Mouse (Mus musculus) naive thymus-derived CD4-positive, alpha-beta T cell, adult 2 months (primary cell): ENCODE results near the gene Olfr1240.

Experiments used
- DNase-seq: peaks from one replicate; pipeline ENCODE4 v3.0.0-alpha.2; 2011; ENCODE audit warnings: low read depth

The Olfr1240 gene

GRCm38 (mm10) chr2:89442900-89443299, at the start of gene Olfr1240:
Olfr1240 (minus strand) TSS chr2:89443000.
- DNase-seq, result no peak

- DNase-seq, result no peak
Measured at GRCm38 (mm10) chr2:89487026-89487425, 44.2 kb upstream of the Olfr1240 start, which contains the start of gene Olfr1241. Olfr1241 (minus strand) TSS chr2:89487126.

- no peak for DNase-seq
Measured at GRCm38 (mm10) chr2:89420307-89420706, 22.5 kb downstream of the Olfr1240 start, which contains the start of gene Olfr1239. Olfr1239 (minus strand) TSS chr2:89420407.

GRCm38 (mm10) chr2:89414557-89414956, 28.2 kb downstream of the Olfr1240 start:
- DNase-seq, result no peak

- no peak for DNase-seq
Measured at GRCm38 (mm10) chr2:89409576-89409975, 33.2 kb downstream of the Olfr1240 start, which contains the start of gene Olfr1238. Olfr1238 (minus strand) TSS chr2:89409676.

- no peak for DNase-seq
Measured at GRCm38 (mm10) chr2:89400882-89401281, 41.9 kb downstream of the Olfr1240 start.
